Mouse (Mus musculus) adrenal gland, adult 2 months (tissue): ENCODE data around the gene Sdhaf2. TPM values are rescaled to one million over a fixed set of nuclear protein-coding genes. Genes with fewer than 3 reads are reported as not detected.

Experiments used
- DNase-seq: peaks from one replicate; pipeline ENCODE4 v3.0.0; 2021
- polyA plus RNA-seq: library from polyadenylated mRNA; depleted of rRNA; stranded (reverse); fragments of >200 nt; gene quantifications from 2 replicates; pipeline ENCODE4 v1.2.3, GENCODE M21; 2012; rRNA removed
- total RNA-seq, 2 experiments: library from RNA; stranded (reverse); gene quantifications; 2 replicates each; pipeline ENCODE4 v1.2.3; 2021

Gene Sdhaf2
- total and polyA plus RNA-seq, 3 experiments = 10.7 to 76.1 (median 68.0) TPM

GRCm38 (mm10) chr19:10497512-10498160 is 28.3 kb downstream of the Sdhaf2 start:
- peak; percentile 62 for DNase-seq

- DNase-seq = no peak
Observed at GRCm38 (mm10) chr19:10496976-10497375, 29.0 kb downstream of the Sdhaf2 start.

- DNase-seq = peak; percentile 69
Observed at GRCm38 (mm10) chr19:10495670-10496069, 30.3 kb downstream of the Sdhaf2 start.

GRCm38 (mm10) chr19:10486264-10486738 is 39.6 kb downstream of the Sdhaf2 start:
- peak; percentile 62 for DNase-seq

GRCm38 (mm10) chr19:10482703-10483102 is 43.2 kb downstream of the Sdhaf2 start, which contains the start of gene Ppp1r32:
Gene Ppp1r32, minus strand, starts transcription at chr19:10482928.
- DNase-seq = no peak

DNA sequence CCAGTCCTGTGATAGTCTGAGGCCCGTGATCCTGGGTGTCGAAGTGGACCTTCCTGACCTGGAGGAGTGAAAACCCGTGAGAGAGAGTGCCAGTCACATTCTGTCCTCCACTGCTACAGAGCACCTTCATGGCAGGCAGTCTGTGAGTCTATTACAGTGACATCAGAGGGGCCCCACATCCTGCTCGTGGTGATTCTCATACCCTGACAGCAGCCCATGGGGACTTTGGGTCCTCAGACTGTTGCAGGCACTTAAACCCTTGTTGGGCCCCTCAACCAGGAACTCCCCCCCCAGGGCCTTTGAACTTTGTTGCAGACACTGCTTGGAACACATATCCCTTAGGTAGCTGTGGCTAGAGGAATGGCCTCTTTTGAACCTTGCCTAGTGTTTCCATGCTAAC is 46.4 kb downstream of the Sdhaf2 start:
- DNase-seq = no peak

DNA sequence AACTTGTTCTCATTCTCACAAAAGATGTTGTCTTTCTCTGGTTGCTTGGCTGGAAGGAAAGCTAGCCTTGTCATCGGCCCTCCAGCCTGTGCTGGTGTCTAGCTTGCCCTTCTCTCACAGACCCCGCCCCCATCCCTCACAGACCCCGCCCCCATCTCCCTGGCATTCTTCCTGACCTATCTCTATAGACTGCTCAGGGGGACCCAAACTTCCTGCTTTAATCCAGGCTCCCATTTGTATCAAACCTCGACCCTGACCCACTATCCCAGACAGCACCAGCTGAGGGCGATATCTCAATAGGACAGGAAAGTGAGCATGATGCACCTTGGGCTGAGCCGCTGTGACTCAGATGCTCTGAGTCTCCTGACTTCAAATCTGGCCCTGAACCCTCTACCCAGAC is 52.2 kb downstream of the Sdhaf2 start:
- DNase-seq = no peak

GRCm38 (mm10) chr19:10472958-10473357 is 53.0 kb downstream of the Sdhaf2 start:
- DNase-seq = no peak

DNA sequence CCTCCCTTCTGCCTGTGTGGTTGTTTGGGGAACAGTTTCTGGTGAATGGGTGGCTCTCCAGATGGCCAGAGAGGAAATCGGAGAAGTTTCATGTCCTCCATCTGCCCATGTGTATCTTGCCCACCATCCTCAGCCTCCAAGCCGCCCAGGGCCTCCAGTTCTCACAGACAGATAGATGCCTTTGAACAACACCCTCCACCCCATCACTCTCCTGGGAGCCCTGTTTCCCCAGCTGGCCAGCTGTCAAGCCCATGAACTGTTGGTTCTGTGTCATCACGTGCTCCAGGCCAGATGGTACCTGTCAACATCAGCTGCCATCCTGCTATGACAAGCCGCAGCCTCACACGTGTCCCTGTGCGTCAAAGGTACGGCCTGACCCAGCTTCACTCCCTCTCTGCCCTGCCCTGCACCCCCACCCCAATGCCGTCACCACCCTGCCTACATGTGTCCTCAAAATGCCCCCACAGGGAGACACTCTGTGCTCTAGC is 56.7 kb downstream of the Sdhaf2 start:
- peak; percentile 24 for DNase-seq

DNA sequence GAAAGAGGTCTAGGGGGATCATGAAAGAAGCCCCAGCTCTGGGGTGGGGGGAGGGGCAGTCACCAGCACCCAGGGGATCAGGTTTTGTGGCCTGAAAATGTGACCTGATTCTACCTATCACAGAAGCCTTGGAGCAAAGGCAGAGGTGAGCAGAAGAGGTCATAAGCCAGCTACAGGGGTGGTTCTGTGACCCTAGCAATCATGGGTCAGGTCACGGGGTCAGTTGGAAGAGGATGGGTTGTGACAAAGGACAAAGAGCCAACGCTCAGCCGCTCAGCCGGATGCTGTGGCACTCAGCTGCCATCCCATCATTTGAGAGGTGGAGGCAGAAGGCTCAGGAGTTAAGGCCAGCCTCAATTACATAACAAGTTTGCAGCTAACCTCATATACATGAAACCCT is 61.5 kb downstream of the Sdhaf2 start:
- no peak for DNase-seq

DNA sequence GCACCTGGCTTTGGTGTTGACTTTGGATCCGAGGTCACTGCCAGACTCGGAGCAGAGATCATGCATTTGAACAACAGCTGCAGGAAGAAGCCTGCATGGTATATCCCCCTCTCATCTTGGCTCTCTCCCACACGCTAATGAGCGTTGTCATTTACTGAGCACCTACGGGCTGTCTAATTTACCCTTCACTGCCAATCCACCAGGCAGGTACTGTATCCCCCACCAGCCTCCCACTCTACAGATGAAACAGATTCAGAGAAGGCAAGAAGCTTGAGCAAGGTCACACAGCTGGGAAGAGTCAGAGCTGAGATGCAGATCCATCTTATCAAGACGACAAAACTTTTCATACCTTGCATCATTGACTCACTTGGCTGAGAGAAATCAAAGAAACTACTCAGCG is 64.4 kb downstream of the Sdhaf2 start:
- DNase-seq = no peak

GRCm38 (mm10) chr19:10459907-10460306 is 66.0 kb downstream of the Sdhaf2 start:
- DNase-seq = no peak

GRCm38 (mm10) chr19:10458096-10458495 is 67.8 kb downstream of the Sdhaf2 start:
- peak; percentile 64 for DNase-seq

DNA sequence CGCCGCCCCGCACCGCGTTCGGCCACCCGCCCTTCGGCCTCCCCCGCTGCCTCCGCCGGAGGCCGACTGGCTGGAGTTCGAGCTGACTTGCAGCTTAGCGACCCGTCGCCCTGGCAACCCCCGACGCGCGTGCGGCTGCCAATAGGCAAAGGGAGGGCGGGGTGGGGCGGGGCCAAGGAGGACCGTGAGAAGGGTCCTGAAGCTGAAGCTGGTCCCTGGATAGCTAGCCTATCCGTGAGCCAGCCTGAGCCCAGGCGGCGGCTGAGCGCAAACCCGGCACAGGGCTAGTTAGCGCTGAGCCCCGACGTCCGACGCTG is 68.5 kb downstream of the Sdhaf2 start:
- peak; percentile 81 for DNase-seq

GRCm38 (mm10) chr19:10456752-10457483 is 69.0 kb downstream of the Sdhaf2 start, which contains the start of gene Lrrc10b:
Gene Lrrc10b, minus strand, starts transcription at chr19:10457473.
- peak; percentile 74 for DNase-seq

DNA sequence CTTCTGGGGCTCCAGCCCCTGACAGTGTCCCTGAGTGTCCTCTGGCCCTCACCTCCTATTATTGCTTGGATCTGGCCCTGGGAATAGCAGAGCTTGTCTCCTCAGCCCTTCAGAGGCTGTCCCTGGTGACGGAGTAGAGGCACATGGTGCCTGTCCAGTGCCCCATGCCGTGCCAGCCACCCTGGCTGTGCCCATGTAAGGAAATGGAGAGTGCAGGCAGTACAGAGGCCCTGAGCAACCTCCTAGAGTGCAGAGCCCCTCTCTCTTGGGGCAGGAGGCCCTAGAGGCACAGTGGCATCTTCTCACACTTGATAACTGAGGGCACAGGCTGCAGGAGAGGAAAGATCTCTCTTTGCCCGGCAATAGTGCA is 70.5 kb downstream of the Sdhaf2 start:
- no peak for DNase-seq

DNA sequence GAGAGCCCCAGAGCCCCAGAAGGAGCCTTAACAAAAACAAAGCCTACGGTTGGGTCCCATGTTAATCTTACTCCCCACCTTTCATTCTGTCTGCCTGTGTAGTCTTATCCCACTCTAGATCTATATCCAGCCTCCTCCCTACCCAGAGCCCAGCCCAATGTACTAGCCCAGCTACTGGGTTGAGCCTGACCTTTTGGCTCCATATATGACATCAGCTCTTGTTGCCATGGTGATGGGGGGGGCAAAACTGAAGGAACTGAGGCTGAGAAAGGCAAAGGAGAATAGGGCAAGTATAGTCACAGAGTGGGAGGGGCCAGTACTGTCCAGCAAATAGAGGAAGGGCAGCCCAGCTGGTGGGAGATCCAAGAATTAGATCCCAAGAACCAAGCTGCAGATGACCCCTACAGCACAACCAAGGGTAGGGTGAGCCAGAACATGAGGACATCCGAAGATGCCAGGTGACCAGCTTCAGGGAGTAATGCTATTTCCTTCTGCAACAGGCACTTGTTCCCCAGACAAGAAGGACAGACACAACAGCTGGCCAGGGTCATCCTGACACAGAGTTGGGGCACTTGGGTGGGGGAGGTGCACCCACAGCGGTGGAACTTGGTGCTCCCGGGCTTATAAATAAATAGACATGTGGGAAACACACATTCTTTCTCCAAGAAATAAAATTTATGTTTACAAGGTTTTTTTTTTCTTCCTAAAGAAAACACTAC is 71.1 kb downstream of the Sdhaf2 start:
- DNase-seq = no peak

Other genes starting within 250 kb of the Sdhaf2 start
- 1 to 10 TPM; 6.5 to 6.8 TPM for gene Dagla, start 221.3 kb downstream of the Sdhaf2 start, total RNA-seq
- 8.9 and 10.2 TPM in 2 replicates for gene Dagla, start 221.3 kb downstream of the Sdhaf2 start, polyA plus RNA-seq
- 10 to 100 TPM; 27.2 to 38.3 TPM for gene Syt7, start 137.1 kb downstream of the Sdhaf2 start, total RNA-seq
- gene Syt7, start 137.1 kb downstream of the Sdhaf2 start, polyA plus RNA-seq = 12.2 and 13.5 TPM in 2 replicates
- gene Lrrc10b, start 68.7 kb downstream of the Sdhaf2 start, total RNA-seq = 1 to 10 TPM; 3.3 to 5.0 TPM
- gene Lrrc10b, start 68.7 kb downstream of the Sdhaf2 start, polyA plus RNA-seq = 2.8 and 6.1 TPM in 2 replicates
- gene Ppp1r32, start 43.2 kb downstream of the Sdhaf2 start, total RNA-seq = under 1 TPM; 0.49 to 0.76 TPM
- gene Ppp1r32, start 43.2 kb downstream of the Sdhaf2 start, polyA plus RNA-seq = 0.13 and 0.16 TPM in 2 replicates
- 10 to 100 TPM; 42.1 to 51.1 TPM for gene Cpsf7, start 876 bp downstream of the Sdhaf2 start, total RNA-seq
- 25.5 and 34.2 TPM in 2 replicates for gene Cpsf7, start 876 bp downstream of the Sdhaf2 start, polyA plus RNA-seq
- 10 to 100 TPM; 16.0 to 23.1 TPM for gene Tmem216, start 30.1 kb upstream of the Sdhaf2 start, total RNA-seq
- 14.5 and 16.2 TPM in 2 replicates for gene Tmem216, start 30.1 kb upstream of the Sdhaf2 start, polyA plus RNA-seq
- gene Cyb561a3, start 51.0 kb upstream of the Sdhaf2 start, total RNA-seq = 10 to 100 TPM; 14.7 to 24.6 TPM
- 34.1 and 37.2 TPM in 2 replicates for gene Cyb561a3, start 51.0 kb upstream of the Sdhaf2 start, polyA plus RNA-seq
- gene Tmem138, start 51.2 kb upstream of the Sdhaf2 start, total RNA-seq = 1 to 10 TPM; 7.0 to 9.8 TPM
- gene Tmem138, start 51.2 kb upstream of the Sdhaf2 start, polyA plus RNA-seq = 7.1 and 9.0 TPM in 2 replicates
- 100 to 1,000 TPM; 255 to 264 TPM for gene Ddb1, start 79.2 kb upstream of the Sdhaf2 start, total RNA-seq
- 64.9 and 105 TPM in 2 replicates for gene Ddb1, start 79.2 kb upstream of the Sdhaf2 start, polyA plus RNA-seq
- 10 to 100 TPM; 17.2 to 20.9 TPM for gene Tkfc, start 79.5 kb upstream of the Sdhaf2 start, total RNA-seq
- 11.2 and 12.6 TPM in 2 replicates for gene Tkfc, start 79.5 kb upstream of the Sdhaf2 start, polyA plus RNA-seq
- gene Vwce, start 108.1 kb upstream of the Sdhaf2 start, total RNA-seq = under 1 TPM; 0.17 to 0.79 TPM
- gene Vwce, start 108.1 kb upstream of the Sdhaf2 start, polyA plus RNA-seq = 0.18 and 0.26 TPM in 2 replicates
- gene Pga5, start 151.9 kb upstream of the Sdhaf2 start, total RNA-seq = not detected
- not detected in 2 replicates for gene Pga5, start 151.9 kb upstream of the Sdhaf2 start, polyA plus RNA-seq
- gene Vps37c, start 162.6 kb upstream of the Sdhaf2 start, total RNA-seq = 10 to 100 TPM; 22.1 to 23.3 TPM
- gene Vps37c, start 162.6 kb upstream of the Sdhaf2 start, polyA plus RNA-seq = 46.4 and 65.5 TPM in 2 replicates
- gene Cd5, start 212.9 kb upstream of the Sdhaf2 start, total RNA-seq = under 1 TPM; 0.10 to 0.14 TPM
- gene Cd5, start 212.9 kb upstream of the Sdhaf2 start, polyA plus RNA-seq = 0.15 and 0.26 TPM in 2 replicates